Mouse (Mus musculus) spleen, adult 2 months (tissue): ENCODE data around the gene Klk1b3.

Experiments
- CTCF ChIP-seq: fragments of 200-500 bp; IDR thresholded peaks from 2 replicates; pipeline ENCODE4 v1.5.1; 2011; ENCODE audit warnings: mild to moderate bottlenecking, inconsistent platforms; ENCODE audit not compliant: insufficient read depth, insufficient read length, insufficient replicate concordance; ENCODE audit errors: extremely low read depth
- POLR2A ChIP-seq: fragments of 200-500 bp; IDR thresholded peaks from 2 replicates; pipeline ENCODE4 v1.6.1; 2011; ENCODE audit warnings: low read depth, low read length, inconsistent platforms

DNA sequence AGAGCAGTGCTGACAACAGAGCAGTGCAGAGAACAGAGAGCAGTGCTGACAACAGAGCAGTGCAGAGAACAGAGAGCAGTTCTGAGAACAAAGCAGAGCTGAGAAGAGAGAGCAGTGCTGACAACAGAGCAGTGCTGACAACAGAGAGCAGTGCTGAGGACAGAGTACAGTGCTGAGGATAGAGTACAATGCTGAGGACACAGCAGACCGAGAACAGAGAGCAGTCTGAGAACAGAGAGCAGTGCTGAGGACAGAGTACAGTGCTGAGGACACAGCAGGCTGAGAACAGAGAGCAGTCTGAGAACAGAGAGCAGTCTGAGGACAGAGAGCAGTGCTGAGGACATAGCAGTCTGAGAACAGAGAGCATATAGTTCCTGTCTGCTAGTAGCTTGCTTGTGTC lies 42.7 kb downstream of the Klk1b3 start:
- TF ChIP-seq POLR2A (no peak), CTCF (no peak)
